Mouse (Mus musculus): ENCODE results near the gene Golga7b. TPM values are rescaled to one million over a fixed set of nuclear protein-coding genes. Genes with fewer than 3 reads are reported as not detected.

Gene Golga7b
- 0.11 and 0.40 TPM in 2 replicates for polyA plus RNA-seq (2015; fragmentation: Nextera tagmentation; extraction: Ambion mirVana)

GRCm38 (mm10) chr19:42247519-42247918 lies at the start of gene Golga7b:
Gene Golga7b (plus strand): TSS chr19:42247574.
- Histone ChIP-seq H3K27ac (ENCODE audit: low read length) (no peak within 1 kb of the TSS), H3K4me3 (ENCODE audit: low read length) (no peak within 1 kb of the TSS), H3K4me1 (replicated peaks; ENCODE audit: control insufficient read depth, insufficient read depth, low read length) (no peaks in the 10 kb centered on the region), H3K9me3 (ENCODE audit: control insufficient read depth, low read length) (no peaks in the 10 kb centered on the region), H3K4me2 (ENCODE audit: low read depth, low read length) (no peak within 1 kb of the TSS), H3K27me3 (ENCODE audit: control insufficient read depth, insufficient read depth, low read depth, low read length) (no peaks in the 10 kb centered on the region), H3K9ac (ENCODE audit: low read length) (no peak within 1 kb of the TSS), H3K36me3 (ENCODE audit: control insufficient read depth, insufficient read depth, low read length) (no peaks in the 10 kb centered on the region)
- no peak for ATAC-seq (ENCODE audit: low read depth)
- WGBS = 62% methylated on average over 3 of the region's 3 CpGs

GRCm38 (mm10) chr19:42198026-42198425 lies 49.3 kb upstream of the Golga7b start:
- peaks cover 8% of the 10 kb centered on the region; the same call in 1 of the 2 replicates for H3K4me1 ChIP-seq (replicated peaks; ENCODE audit: control insufficient read depth, insufficient read depth, low read length)
- H3K27me3 ChIP-seq (ENCODE audit: control insufficient read depth, insufficient read depth, low read depth, low read length) = peaks cover 44% of the 10 kb centered on the region
- H3K4me2 ChIP-seq (ENCODE audit: low read depth, low read length) = no peak overlapping the region
- H3K27ac ChIP-seq (ENCODE audit: low read length) = no peak overlapping the region
- WGBS = 46% methylated on average over 11 of the region's 11 CpGs
- no peak overlapping the region for H3K4me3 ChIP-seq (ENCODE audit: low read length)
- H3K9me3 ChIP-seq (ENCODE audit: control insufficient read depth, low read length) = no peaks in the 10 kb centered on the region
- H3K36me3 ChIP-seq (ENCODE audit: control insufficient read depth, insufficient read depth, low read length) = no peaks in the 10 kb centered on the region
- no peak for ATAC-seq (ENCODE audit: low read depth)
- H3K9ac ChIP-seq (ENCODE audit: low read length) = no peak overlapping the region

GRCm38 (mm10) chr19:42201696-42202381 lies 45.5 kb upstream of the Golga7b start, which contains the start of gene Sfrp5:
Gene Sfrp5 (minus strand): TSS chr19:42202252.
- H3K4me2 ChIP-seq (ENCODE audit: low read depth, low read length) = peak within 1 kb of the TSS; percentile 35
- no peaks in the 10 kb centered on the region; the same call in 1 of the 2 replicates for H3K4me1 ChIP-seq (replicated peaks; ENCODE audit: control insufficient read depth, insufficient read depth, low read length)
- no peak within 1 kb of the TSS for H3K9ac ChIP-seq (ENCODE audit: low read length)
- ATAC-seq (ENCODE audit: low read depth) = 0 out of 2 replicates have a peak, but pooled peaks have one; percentile 23
- no peak within 1 kb of the TSS for H3K27ac ChIP-seq (ENCODE audit: low read length)
- peak within 1 kb of the TSS; percentile 24 for H3K4me3 ChIP-seq (ENCODE audit: low read length)
- under 1% methylated on average over 60 of the region's 60 CpGs for WGBS
- H3K27me3 ChIP-seq (ENCODE audit: control insufficient read depth, insufficient read depth, low read depth, low read length) = peaks cover 53% of the 10 kb centered on the region
- H3K36me3 ChIP-seq (ENCODE audit: control insufficient read depth, insufficient read depth, low read length) = no peaks in the 10 kb centered on the region
- no peaks in the 10 kb centered on the region for H3K9me3 ChIP-seq (ENCODE audit: control insufficient read depth, low read length)

GRCm38 (mm10) chr19:42202467-42202866 lies 44.9 kb upstream of the Golga7b start:
- Histone ChIP-seq H3K27ac (ENCODE audit: low read length) (no peak overlapping the region), H3K9ac (ENCODE audit: low read length) (no peak overlapping the region), H3K9me3 (ENCODE audit: control insufficient read depth, low read length) (no peaks in the 10 kb centered on the region), H3K4me1 (replicated peaks; ENCODE audit: control insufficient read depth, insufficient read depth, low read length) (no peaks in the 10 kb centered on the region; the same call in 1 of the 2 replicates), H3K4me3 (ENCODE audit: low read length) (no peak overlapping the region), H3K4me2 (ENCODE audit: low read depth, low read length) (no peak overlapping the region; the same call in 1 of the 2 replicates), H3K27me3 (ENCODE audit: control insufficient read depth, insufficient read depth, low read depth, low read length) (peaks cover 53% of the 10 kb centered on the region), H3K36me3 (ENCODE audit: control insufficient read depth, insufficient read depth, low read length) (no peaks in the 10 kb centered on the region)
- 27% methylated on average over 8 of the region's 8 CpGs for WGBS
- no peak for ATAC-seq (ENCODE audit: low read depth)

GRCm38 (mm10) chr19:42204306-42204705 lies 43.1 kb upstream of the Golga7b start:
- Histone ChIP-seq H3K4me3 (ENCODE audit: low read length) (no peak overlapping the region), H3K4me2 (ENCODE audit: low read depth, low read length) (no peak overlapping the region), H3K9ac (ENCODE audit: low read length) (no peak overlapping the region), H3K9me3 (ENCODE audit: control insufficient read depth, low read length) (no peaks in the 10 kb centered on the region), H3K4me1 (replicated peaks; ENCODE audit: control insufficient read depth, insufficient read depth, low read length) (no peaks in the 10 kb centered on the region; the same call in 1 of the 2 replicates), H3K27ac (ENCODE audit: low read length) (no peak overlapping the region), H3K27me3 (ENCODE audit: control insufficient read depth, insufficient read depth, low read depth, low read length) (peaks cover 45% of the 10 kb centered on the region), H3K36me3 (ENCODE audit: control insufficient read depth, insufficient read depth, low read length) (no peaks in the 10 kb centered on the region)
- WGBS = 71% methylated on average over 4 of the region's 4 CpGs
- no peak for ATAC-seq (ENCODE audit: low read depth)

GRCm38 (mm10) chr19:42205201-42205600 lies 42.2 kb upstream of the Golga7b start:
- Histone ChIP-seq H3K27ac (ENCODE audit: low read length) (no peak overlapping the region), H3K4me1 (replicated peaks; ENCODE audit: control insufficient read depth, insufficient read depth, low read length) (no peaks in the 10 kb centered on the region; the same call in 1 of the 2 replicates), H3K9me3 (ENCODE audit: control insufficient read depth, low read length) (no peaks in the 10 kb centered on the region), H3K36me3 (ENCODE audit: control insufficient read depth, insufficient read depth, low read length) (no peaks in the 10 kb centered on the region), H3K4me3 (ENCODE audit: low read length) (no peak overlapping the region), H3K9ac (ENCODE audit: low read length) (no peak overlapping the region), H3K27me3 (ENCODE audit: control insufficient read depth, insufficient read depth, low read depth, low read length) (peaks cover 37% of the 10 kb centered on the region), H3K4me2 (ENCODE audit: low read depth, low read length) (no peak overlapping the region)
- no peak for ATAC-seq (ENCODE audit: low read depth)
- WGBS = 80% methylated on average over 8 of the region's 8 CpGs

- ATAC-seq (ENCODE audit: low read depth) = no peak
- no peak overlapping the region for H3K27ac ChIP-seq (ENCODE audit: low read length)
- H3K36me3 ChIP-seq (ENCODE audit: control insufficient read depth, insufficient read depth, low read length) = no peaks in the 10 kb centered on the region
- no peaks in the 10 kb centered on the region for H3K9me3 ChIP-seq (ENCODE audit: control insufficient read depth, low read length)
- no peak overlapping the region for H3K9ac ChIP-seq (ENCODE audit: low read length)
- H3K4me1 ChIP-seq (replicated peaks; ENCODE audit: control insufficient read depth, insufficient read depth, low read length) = no peaks in the 10 kb centered on the region
- H3K27me3 ChIP-seq (ENCODE audit: control insufficient read depth, insufficient read depth, low read depth, low read length) = no peaks in the 10 kb centered on the region; the same call in 1 of the 2 replicates
- no peak overlapping the region for H3K4me2 ChIP-seq (ENCODE audit: low read depth, low read length)
- no peak overlapping the region for H3K4me3 ChIP-seq (ENCODE audit: low read length)
- WGBS = 49% methylated on average over 7 of the region's 7 CpGs
These were observed 37.9 kb upstream of the Golga7b start for GRCm38 (mm10) chr19:42209485-42209884.

- H3K4me1 ChIP-seq (replicated peaks; ENCODE audit: control insufficient read depth, insufficient read depth, low read length) = no peaks in the 10 kb centered on the region
- no peak overlapping the region for H3K4me2 ChIP-seq (ENCODE audit: low read depth, low read length)
- H3K4me3 ChIP-seq (ENCODE audit: low read length) = no peak overlapping the region
- H3K27ac ChIP-seq (ENCODE audit: low read length) = no peak overlapping the region
- no peaks in the 10 kb centered on the region for H3K36me3 ChIP-seq (ENCODE audit: control insufficient read depth, insufficient read depth, low read length)
- no peak for ATAC-seq (ENCODE audit: low read depth)
- no peaks in the 10 kb centered on the region; the same call in 1 of the 2 replicates for H3K27me3 ChIP-seq (ENCODE audit: control insufficient read depth, insufficient read depth, low read depth, low read length)
- H3K9ac ChIP-seq (ENCODE audit: low read length) = no peak overlapping the region
- H3K9me3 ChIP-seq (ENCODE audit: control insufficient read depth, low read length) = no peaks in the 10 kb centered on the region
- WGBS = 50% methylated on average over 6 of the region's 6 CpGs
These were observed 37.4 kb upstream of the Golga7b start for GRCm38 (mm10) chr19:42209976-42210375.

GRCm38 (mm10) chr19:42211936-42212335 lies 35.4 kb upstream of the Golga7b start:
- Histone ChIP-seq H3K27ac (ENCODE audit: low read length) (no peak overlapping the region), H3K27me3 (ENCODE audit: control insufficient read depth, insufficient read depth, low read depth, low read length) (no peaks in the 10 kb centered on the region; the same call in 1 of the 2 replicates), H3K4me3 (ENCODE audit: low read length) (no peak overlapping the region), H3K9ac (ENCODE audit: low read length) (no peak overlapping the region), H3K9me3 (ENCODE audit: control insufficient read depth, low read length) (no peaks in the 10 kb centered on the region), H3K36me3 (ENCODE audit: control insufficient read depth, insufficient read depth, low read length) (no peaks in the 10 kb centered on the region), H3K4me2 (ENCODE audit: low read depth, low read length) (no peak overlapping the region), H3K4me1 (replicated peaks; ENCODE audit: control insufficient read depth, insufficient read depth, low read length) (no peaks in the 10 kb centered on the region)
- WGBS = 11% methylated on average over 8 of the region's 8 CpGs
- no peak for ATAC-seq (ENCODE audit: low read depth)
